Mouse (Mus musculus): ENCODE data around the gene Dnaic1. TPM values are rescaled to one million over a fixed set of nuclear protein-coding genes. Genes with fewer than 3 reads are reported as not detected.

Dnaic1 gene
- polyA plus RNA-seq, 1 experiment from 2014 or later: 1.8 TPM

GRCm38 (mm10) chr4:41568682-41569410 lies 729 bp upstream of the Dnaic1 start:
- Histone ChIP-seq H3K4me1 (ENCODE audit: control insufficient read depth in 2 of 2, insufficient read depth in 2 of 2, low read length in 2 of 2) (peaks cover 13 to 17% of the 10 kb centered on the region in 2 experiments), H3K4me2 (ENCODE audit: low read length) (peak overlapping the region; percentile 94), H3K9ac (ENCODE audit: low read length) (peak overlapping the region; percentile 80), H3K36me3 (ENCODE audit: control insufficient read depth, insufficient read depth, low read length) (no peaks in the 10 kb centered on the region), H3K27ac (replicated peaks in 1 of 2; ENCODE audit: control insufficient read depth in 1 of 2, insufficient read depth in 1 of 2, low read depth in 2 of 2, low read length in 2 of 2) (peak overlapping the region in 1 of 2 experiments; percentile 57; a peak in 2 of 4 replicates), H3K4me3 (ENCODE audit: control insufficient read depth in 1 of 2, insufficient read depth in 1 of 2, low read depth in 1 of 2, low read length in 2 of 2) (peak overlapping the region; percentile 77 to 87), H3K9me3 (ENCODE audit: control insufficient read depth, low read length) (no peaks in the 10 kb centered on the region), H3K27me3 (ENCODE audit: control insufficient read depth, insufficient read depth, low read length) (peaks cover 8% of the 10 kb centered on the region; the same call in 1 of the 2 replicates)
- ATAC-seq (ENCODE audit: insufficient number of reproducible peaks, insufficient read depth, low FRiP score, low read depth): peak; percentile 2
- under 1% methylated on average over 55 of the region's 58 CpGs for WGBS

- Histone ChIP-seq H3K36me3 (ENCODE audit: control insufficient read depth, insufficient read depth, low read length) (no peaks in the 10 kb centered on the region), H3K9ac (ENCODE audit: low read length) (no peak overlapping the region), H3K4me3 (ENCODE audit: control insufficient read depth in 1 of 2, insufficient read depth in 1 of 2, low read depth in 1 of 2, low read length in 2 of 2) (no peak overlapping the region), H3K9me3 (ENCODE audit: control insufficient read depth, low read length) (no peaks in the 10 kb centered on the region), H3K27ac (replicated peaks in 1 of 2; ENCODE audit: control insufficient read depth in 1 of 2, insufficient read depth in 1 of 2, low read depth in 2 of 2, low read length in 2 of 2) (no peak overlapping the region), H3K4me1 (ENCODE audit: control insufficient read depth in 2 of 2, insufficient read depth in 2 of 2, low read length in 2 of 2) (peaks cover 16 to 19% of the 10 kb centered on the region in 2 experiments), H3K4me2 (ENCODE audit: low read length) (no peak overlapping the region), H3K27me3 (ENCODE audit: control insufficient read depth, insufficient read depth, low read length) (peaks cover 8% of the 10 kb centered on the region; the same call in 1 of the 2 replicates)
- no peak for ATAC-seq (ENCODE audit: insufficient number of reproducible peaks, insufficient read depth, low FRiP score, low read depth)
- WGBS: 27% methylated on average over 5 of the region's 5 CpGs
Measured at GRCm38 (mm10) chr4:41571490-41571889, 1.9 kb downstream of the Dnaic1 start.

GRCm38 (mm10) chr4:41573492-41573891 lies 3.9 kb downstream of the Dnaic1 start:
- no peak overlapping the region for H3K27ac ChIP-seq (replicated peaks in 1 of 2; ENCODE audit: control insufficient read depth in 1 of 2, insufficient read depth in 1 of 2, low read depth in 2 of 2, low read length in 2 of 2)
- H3K4me2 ChIP-seq (ENCODE audit: low read length): no peak overlapping the region
- H3K9ac ChIP-seq (ENCODE audit: low read length): no peak overlapping the region
- 51% methylated on average over 4 of the region's 4 CpGs for WGBS
- H3K4me1 ChIP-seq (ENCODE audit: control insufficient read depth in 2 of 2, insufficient read depth in 2 of 2, low read length in 2 of 2): peaks cover 10% of the 10 kb centered on the region in 2 experiments
- no peaks in the 10 kb centered on the region for H3K9me3 ChIP-seq (ENCODE audit: control insufficient read depth, low read length)
- no peak for ATAC-seq (ENCODE audit: insufficient number of reproducible peaks, insufficient read depth, low FRiP score, low read depth)
- H3K4me3 ChIP-seq (ENCODE audit: control insufficient read depth in 1 of 2, insufficient read depth in 1 of 2, low read depth in 1 of 2, low read length in 2 of 2): no peak overlapping the region
- no peaks in the 10 kb centered on the region for H3K36me3 ChIP-seq (ENCODE audit: control insufficient read depth, insufficient read depth, low read length)
- H3K27me3 ChIP-seq (ENCODE audit: control insufficient read depth, insufficient read depth, low read length): peaks cover 8% of the 10 kb centered on the region; the same call in 1 of the 2 replicates

- Histone ChIP-seq H3K36me3 (ENCODE audit: control insufficient read depth, insufficient read depth, low read length) (no peaks in the 10 kb centered on the region), H3K27me3 (ENCODE audit: control insufficient read depth, insufficient read depth, low read length) (peaks cover 4% of the 10 kb centered on the region; the same call in 1 of the 2 replicates), H3K9me3 (ENCODE audit: control insufficient read depth, low read length) (no peaks in the 10 kb centered on the region), H3K27ac (replicated peaks in 1 of 2; ENCODE audit: control insufficient read depth in 1 of 2, insufficient read depth in 1 of 2, low read depth in 2 of 2, low read length in 2 of 2) (0 out of 4 replicates have a peak overlapping the region, but pooled peaks of 1 of the 2 experiments have one; percentile 27), H3K4me2 (ENCODE audit: low read length) (peak overlapping the region; percentile 36; the same call in 1 of the 2 replicates), H3K4me1 (ENCODE audit: control insufficient read depth in 2 of 2, insufficient read depth in 2 of 2, low read length in 2 of 2) (peaks cover 6 to 7% of the 10 kb centered on the region in 2 experiments; a peak in 3 of 4 replicates), H3K9ac (ENCODE audit: low read length) (no peak overlapping the region), H3K4me3 (ENCODE audit: control insufficient read depth in 1 of 2, insufficient read depth in 1 of 2, low read depth in 1 of 2, low read length in 2 of 2) (no peak overlapping the region)
- no peak for ATAC-seq (ENCODE audit: insufficient number of reproducible peaks, insufficient read depth, low FRiP score, low read depth)
- WGBS: 20% methylated on average over 6 of the region's 6 CpGs
Measured at GRCm38 (mm10) chr4:41575914-41576313, 6.3 kb downstream of the Dnaic1 start.

GRCm38 (mm10) chr4:41583353-41583752 lies 13.8 kb downstream of the Dnaic1 start:
- Histone ChIP-seq H3K9ac (ENCODE audit: low read length) (no peak overlapping the region), H3K9me3 (ENCODE audit: control insufficient read depth, low read length) (no peaks in the 10 kb centered on the region), H3K4me3 (ENCODE audit: control insufficient read depth in 1 of 2, insufficient read depth in 1 of 2, low read depth in 1 of 2, low read length in 2 of 2) (no peak overlapping the region), H3K4me1 (ENCODE audit: control insufficient read depth in 2 of 2, insufficient read depth in 2 of 2, low read length in 2 of 2) (no peaks in the 10 kb centered on the region), H3K36me3 (ENCODE audit: control insufficient read depth, insufficient read depth, low read length) (no peaks in the 10 kb centered on the region), H3K4me2 (ENCODE audit: low read length) (no peak overlapping the region), H3K27ac (replicated peaks in 1 of 2; ENCODE audit: control insufficient read depth in 1 of 2, insufficient read depth in 1 of 2, low read depth in 2 of 2, low read length in 2 of 2) (no peak overlapping the region), H3K27me3 (ENCODE audit: control insufficient read depth, insufficient read depth, low read length) (no peaks in the 10 kb centered on the region; the same call in 1 of the 2 replicates)
- no peak for ATAC-seq (ENCODE audit: insufficient number of reproducible peaks, insufficient read depth, low FRiP score, low read depth)
- 77% methylated on average over 7 of the region's 7 CpGs for WGBS

- H3K9me3 ChIP-seq (ENCODE audit: control insufficient read depth, low read length): no peaks in the 10 kb centered on the region
- no peak overlapping the region for H3K4me2 ChIP-seq (ENCODE audit: low read length)
- H3K36me3 ChIP-seq (ENCODE audit: control insufficient read depth, insufficient read depth, low read length): no peaks in the 10 kb centered on the region
- H3K27ac ChIP-seq (replicated peaks in 1 of 2; ENCODE audit: control insufficient read depth in 1 of 2, insufficient read depth in 1 of 2, low read depth in 2 of 2, low read length in 2 of 2): no peak overlapping the region
- ATAC-seq (ENCODE audit: insufficient number of reproducible peaks, insufficient read depth, low FRiP score, low read depth): no peak
- H3K4me1 ChIP-seq (ENCODE audit: control insufficient read depth in 2 of 2, insufficient read depth in 2 of 2, low read length in 2 of 2): no peaks in the 10 kb centered on the region
- H3K27me3 ChIP-seq (ENCODE audit: control insufficient read depth, insufficient read depth, low read length): peaks cover 4% of the 10 kb centered on the region; the same call in 1 of the 2 replicates
- no peak overlapping the region for H3K9ac ChIP-seq (ENCODE audit: low read length)
- H3K4me3 ChIP-seq (ENCODE audit: control insufficient read depth in 1 of 2, insufficient read depth in 1 of 2, low read depth in 1 of 2, low read length in 2 of 2): no peak overlapping the region
- WGBS: 46% methylated on average over 4 of the region's 4 CpGs
Measured at GRCm38 (mm10) chr4:41602818-41603217, 33.2 kb downstream of the Dnaic1 start.

- 46% methylated on average over 8 of the region's 8 CpGs for WGBS
- no peaks in the 10 kb centered on the region for H3K36me3 ChIP-seq (ENCODE audit: control insufficient read depth, insufficient read depth, low read length)
- H3K4me3 ChIP-seq (ENCODE audit: control insufficient read depth in 1 of 2, insufficient read depth in 1 of 2, low read depth in 1 of 2, low read length in 2 of 2): no peak overlapping the region
- ATAC-seq (ENCODE audit: insufficient number of reproducible peaks, insufficient read depth, low FRiP score, low read depth): no peak
- H3K9me3 ChIP-seq (ENCODE audit: control insufficient read depth, low read length): no peaks in the 10 kb centered on the region
- H3K4me1 ChIP-seq (ENCODE audit: control insufficient read depth in 2 of 2, insufficient read depth in 2 of 2, low read length in 2 of 2): no peaks in the 10 kb centered on the region
- no peak overlapping the region for H3K4me2 ChIP-seq (ENCODE audit: low read length)
- no peak overlapping the region for H3K27ac ChIP-seq (replicated peaks in 1 of 2; ENCODE audit: control insufficient read depth in 1 of 2, insufficient read depth in 1 of 2, low read depth in 2 of 2, low read length in 2 of 2)
- peaks cover 4% of the 10 kb centered on the region; the same call in 1 of the 2 replicates for H3K27me3 ChIP-seq (ENCODE audit: control insufficient read depth, insufficient read depth, low read length)
- H3K9ac ChIP-seq (ENCODE audit: low read length): no peak overlapping the region
Measured at GRCm38 (mm10) chr4:41604476-41605396, 35.2 kb downstream of the Dnaic1 start.

Data from heart, embryonic 14.5 days (tissue).